Mouse (Mus musculus) heart, adult 2 months (tissue): ENCODE results near the gene Rpl10a.

Experiments
- EP300 ChIP-seq: fragments of 200-500 bp; IDR thresholded peaks from 2 replicates; pipeline ENCODE4 v1.6.1; 2011; ENCODE audit warnings: low read depth, low read length, control low read depth; ENCODE audit not compliant: insufficient read depth
- POLR2A ChIP-seq: fragments of 200-500 bp; IDR thresholded peaks from 2 replicates; pipeline ENCODE4 v1.6.1; 2011; ENCODE audit warnings: mild to moderate bottlenecking, low read depth, low read length, control low read depth; ENCODE audit not compliant: insufficient read depth

DNA sequence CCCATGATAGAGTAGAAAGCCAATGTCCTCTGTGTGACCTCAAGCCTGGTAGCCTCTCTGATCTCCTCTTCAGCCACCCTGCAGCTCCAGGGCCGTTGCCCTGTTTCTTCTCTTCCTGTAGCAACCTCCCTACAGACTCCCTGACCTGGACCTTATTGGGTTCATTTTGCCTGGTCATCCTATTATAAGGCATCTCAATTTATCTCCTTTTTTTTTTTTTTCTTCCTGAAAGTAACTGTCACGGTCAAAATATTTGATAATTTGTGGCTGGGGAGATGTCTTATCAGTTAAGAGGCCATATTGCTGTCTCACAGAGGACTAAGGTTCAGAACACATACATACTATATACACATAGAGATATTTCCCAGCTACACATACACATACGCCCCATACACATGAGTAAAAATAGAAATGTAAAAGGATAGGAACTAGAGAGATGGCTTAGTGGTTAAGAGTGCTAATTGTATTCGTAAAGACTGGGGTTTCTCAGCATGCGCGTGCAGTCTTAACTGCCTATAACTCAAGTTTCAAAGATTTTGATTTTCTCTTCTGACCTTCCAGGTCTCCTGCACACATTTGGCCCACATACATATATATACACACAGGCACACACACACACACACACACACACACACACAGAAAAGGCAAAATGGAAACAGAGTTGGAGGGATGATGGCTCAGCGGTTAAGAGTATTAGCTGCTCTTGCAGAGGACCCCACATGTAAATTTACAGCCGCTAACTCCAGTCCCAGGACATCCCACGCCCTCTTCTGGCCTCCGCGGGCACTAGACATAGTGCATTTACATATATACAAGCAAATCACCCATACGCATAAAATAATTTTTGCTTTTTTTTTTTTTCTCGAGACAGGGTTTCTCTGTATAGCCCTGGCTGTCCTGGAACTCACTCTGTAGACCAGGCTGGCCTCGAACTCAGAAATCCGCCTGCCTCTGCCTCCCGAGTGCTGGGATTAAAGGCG is 15.7 kb upstream of the Rpl10a start:
- TF ChIP-seq EP300 = no peak
- no peak for TF ChIP-seq POLR2A
